Mouse (Mus musculus) 3T3-L1 (cell line): ENCODE results near the gene Rbm33.

Experiments
- DNase-seq: peaks from one replicate; pipeline ENCODE4 v3.0.0-alpha.2; 2015; ENCODE audit warnings: low read depth, low spot score

The Rbm33 gene

DNA sequence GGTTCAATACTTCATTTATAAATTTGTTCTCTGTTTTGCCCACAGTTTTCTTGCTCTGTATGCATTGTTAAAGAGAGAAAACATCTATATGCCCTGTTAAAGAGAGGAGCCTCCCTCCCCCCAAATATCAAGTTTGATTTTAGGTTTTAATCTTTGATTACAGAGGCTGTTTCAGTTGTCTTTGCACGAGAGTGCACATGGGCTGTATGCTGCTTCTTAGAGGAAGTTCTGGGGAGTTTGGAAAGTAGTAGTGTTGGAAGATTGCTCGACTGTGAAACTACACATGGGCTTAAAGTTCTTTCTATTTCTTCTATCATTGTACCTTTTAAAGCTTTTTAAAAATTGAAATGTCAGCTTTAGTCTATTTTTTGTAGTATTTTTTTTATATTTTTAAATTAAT, 6.9 kb downstream of the Rbm33 start:
- no peak for DNase-seq

DNA sequence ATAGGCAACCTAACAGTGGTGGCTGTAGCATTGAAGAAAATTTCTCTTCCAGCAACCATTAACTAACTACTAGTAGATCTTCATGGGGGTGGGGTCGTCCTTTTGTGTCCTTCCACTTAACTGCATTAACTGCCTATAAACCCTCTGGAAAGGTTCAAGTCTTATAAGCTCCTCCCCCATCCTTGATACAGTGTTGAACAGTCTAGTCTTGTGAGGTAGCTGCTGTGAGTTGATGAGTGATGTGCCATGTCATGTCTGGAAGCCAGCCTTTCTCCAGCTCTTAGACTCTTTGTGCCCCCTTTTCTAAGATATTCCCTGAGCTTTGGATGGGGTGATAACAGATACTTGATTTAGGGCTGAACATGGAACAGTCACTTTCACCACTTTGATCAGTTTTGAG, 7.5 kb downstream of the Rbm33 start:
- DNase-seq, result no peak

DNA sequence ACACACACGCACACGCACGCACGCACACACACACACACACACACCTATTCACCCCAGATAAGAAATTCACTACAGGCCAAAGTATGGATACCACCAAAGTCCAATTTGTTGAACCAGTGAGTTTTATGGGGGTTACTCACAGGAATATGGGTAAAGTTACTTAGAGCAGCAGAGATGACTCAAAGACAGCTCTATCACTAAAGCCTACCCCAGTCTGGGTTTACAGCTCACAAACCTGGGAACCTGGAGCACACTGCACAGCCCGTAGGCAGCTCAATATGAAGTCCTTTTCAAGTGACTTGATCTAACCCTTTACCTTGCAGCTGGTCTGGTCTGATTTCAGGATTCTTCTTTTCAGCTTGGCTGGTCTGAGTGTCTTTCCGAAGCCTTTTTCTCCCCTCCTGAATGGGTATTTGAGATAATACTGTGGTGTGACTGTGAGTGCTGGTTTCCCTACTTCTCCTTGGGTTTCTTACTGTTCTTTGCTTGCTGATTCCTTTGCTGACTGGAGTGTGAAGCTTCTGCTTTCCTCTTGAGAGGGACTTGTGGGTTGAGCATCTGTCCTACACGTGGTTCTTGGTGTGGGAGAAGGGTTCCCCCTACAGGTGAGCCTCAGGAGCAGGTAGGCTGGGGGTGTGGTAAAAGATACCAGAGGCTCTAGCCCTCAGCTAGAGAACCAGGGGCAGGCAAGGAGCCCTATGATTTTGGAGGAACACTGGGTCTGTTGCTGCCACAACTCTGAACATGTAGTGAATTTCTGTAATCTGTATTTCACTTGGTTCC, 12.3 kb downstream of the Rbm33 start:
- peak; percentile 57 for DNase-seq

DNA sequence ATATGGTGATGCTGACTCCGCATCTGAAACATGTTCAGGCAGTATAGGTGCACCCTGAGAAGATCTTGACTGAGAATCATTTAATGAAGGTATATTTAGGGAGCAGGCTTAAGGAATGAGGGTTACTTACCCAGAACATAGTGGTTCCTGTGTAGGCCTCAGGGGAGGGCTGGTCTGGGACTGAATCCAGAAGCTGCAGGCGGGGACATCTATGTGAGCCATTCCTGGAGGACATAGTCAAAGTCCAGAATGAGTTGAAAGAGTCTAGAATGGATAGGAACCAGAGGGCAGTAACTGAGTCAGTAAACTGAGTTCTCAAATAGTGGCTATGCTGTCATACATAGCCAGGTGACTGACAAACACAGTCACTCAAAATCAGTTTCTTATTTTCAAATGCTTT, 16.8 kb downstream of the Rbm33 start:
- peak; percentile 31 for DNase-seq

DNA sequence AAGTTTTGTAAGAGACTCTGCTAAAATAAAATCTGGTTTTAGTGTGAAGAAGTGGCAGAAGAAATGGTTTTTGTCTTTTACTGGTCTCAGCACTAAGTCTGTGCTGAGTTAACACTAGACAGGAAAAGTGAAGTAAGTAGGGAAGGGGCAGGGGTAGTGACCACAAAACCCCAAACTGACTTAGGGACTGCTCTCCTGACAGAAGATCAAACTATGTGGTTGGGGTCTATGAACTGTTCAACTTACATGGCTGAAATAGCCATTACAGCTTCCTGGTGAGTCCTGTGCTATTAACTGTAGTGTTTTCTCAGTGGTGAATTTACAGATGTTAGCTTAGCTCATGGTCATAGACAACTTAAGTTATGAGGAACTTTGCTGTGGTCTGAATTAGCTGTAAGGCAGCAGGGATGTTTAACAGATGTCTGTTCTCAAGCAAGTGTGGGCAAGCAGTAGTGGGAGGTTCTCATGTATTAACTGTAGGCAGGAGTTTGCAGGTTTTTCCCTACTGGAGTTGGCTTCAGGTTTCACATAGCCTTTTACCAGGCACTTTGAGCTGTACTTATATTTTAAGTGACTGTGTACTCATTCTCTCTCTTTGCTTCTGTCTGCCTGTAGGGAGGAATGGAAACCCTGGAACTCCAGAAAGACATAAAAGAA, 35.1 kb downstream of the Rbm33 start:
- DNase-seq, result no peak

DNA sequence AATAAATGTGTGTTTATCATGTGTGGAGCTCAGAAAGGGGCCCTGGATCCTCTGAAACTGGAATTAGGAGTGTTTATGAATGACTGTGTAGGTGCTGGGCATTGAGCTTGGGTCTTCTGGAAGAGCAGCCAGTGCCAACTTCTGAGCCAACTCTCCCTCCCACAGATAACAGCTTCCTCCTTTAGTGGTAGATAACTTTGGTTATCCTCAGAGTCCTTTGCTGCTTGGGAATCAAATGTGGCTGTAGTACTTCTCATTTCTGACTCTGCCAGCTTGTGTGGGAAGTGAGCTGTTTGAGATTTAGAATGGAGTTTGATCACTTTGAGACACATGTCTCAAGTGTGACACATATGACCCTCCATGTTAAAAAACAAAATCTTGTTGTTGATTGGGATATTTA, 38.7 kb downstream of the Rbm33 start:
- DNase-seq, result no peak

DNA sequence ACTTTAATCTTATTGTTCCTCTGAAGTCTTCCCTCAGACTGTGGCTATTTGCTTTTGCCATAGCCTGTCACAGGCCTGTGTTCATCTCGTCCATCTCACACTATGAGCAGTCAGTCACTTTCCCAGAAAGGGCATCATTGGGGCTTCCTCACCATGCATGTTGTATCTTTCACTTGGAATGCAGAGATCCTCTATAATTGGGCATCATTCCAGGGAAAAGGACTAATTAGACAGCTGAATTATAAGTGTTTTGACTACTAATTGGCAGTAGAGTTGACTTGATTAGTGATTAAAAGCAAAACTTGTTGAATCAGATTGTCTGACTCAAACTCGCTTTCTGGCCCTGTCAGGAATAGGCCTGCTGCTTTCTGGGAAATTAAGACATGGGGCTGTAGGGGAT, 43.8 kb downstream of the Rbm33 start:
- DNase-seq, result no peak

DNA sequence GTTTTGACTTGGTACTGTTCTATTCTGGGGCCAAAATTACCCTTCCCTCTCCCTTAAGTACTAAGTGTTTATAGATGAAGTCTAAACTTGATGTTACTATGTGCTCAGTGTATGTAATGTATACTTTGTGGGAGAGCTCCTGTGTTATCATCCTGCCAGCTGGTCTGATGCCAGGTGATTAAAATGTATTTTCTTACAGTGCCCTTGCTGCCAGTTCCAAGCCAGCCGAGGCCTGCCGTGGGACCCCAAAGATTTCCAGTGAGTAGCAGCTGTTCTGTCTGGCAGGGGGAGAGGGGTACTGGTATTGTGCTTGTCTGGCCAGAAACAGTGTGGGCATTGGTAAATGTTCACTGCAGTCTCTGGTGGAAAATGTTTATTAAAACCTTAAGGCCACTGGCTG, 51.1 kb downstream of the Rbm33 start:
- DNase-seq, result no peak

DNA sequence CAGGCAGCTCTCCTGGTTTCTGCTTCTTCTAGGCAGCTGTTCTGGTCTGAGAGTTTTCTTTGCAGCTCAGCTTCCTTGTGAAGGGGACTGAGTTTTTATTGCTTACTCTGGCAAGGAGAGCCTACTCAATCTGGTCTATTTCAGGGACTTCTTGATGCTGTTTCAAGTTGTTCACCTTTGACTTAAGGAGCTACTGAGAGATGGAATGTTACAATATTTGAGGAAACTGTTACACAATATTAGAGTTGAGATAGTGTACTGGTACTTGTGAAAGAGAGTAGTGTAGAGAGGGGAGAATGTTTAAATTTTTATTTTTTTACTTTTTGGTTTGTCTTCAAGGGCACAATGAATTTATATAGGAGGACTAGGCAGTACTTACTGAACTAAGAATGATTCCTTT, 53.9 kb downstream of the Rbm33 start:
- DNase-seq, result no peak

DNA sequence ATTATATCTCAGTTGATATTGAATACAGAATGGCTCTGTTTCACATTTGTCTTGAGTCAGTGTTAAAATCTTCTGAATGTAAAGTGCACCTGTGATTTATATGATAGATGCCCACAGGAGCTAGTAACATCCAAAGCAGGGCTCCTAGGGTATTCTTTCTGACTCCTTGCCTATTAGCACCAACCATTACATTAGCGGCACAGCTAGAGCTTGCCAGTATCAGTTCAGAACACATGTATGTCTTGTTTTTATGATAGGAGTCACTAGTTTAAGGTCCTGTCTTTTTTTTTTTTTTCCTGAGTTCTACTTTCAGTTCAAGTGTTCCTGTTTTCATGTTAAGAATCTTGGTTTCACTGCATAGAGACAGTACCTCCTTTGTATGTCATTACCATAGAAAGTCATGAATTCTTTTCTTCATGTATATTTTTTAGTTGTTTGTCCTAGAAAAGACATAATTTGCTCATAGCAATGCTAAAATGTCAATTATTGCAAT, 55.3 kb downstream of the Rbm33 start:
- no peak for DNase-seq

DNA sequence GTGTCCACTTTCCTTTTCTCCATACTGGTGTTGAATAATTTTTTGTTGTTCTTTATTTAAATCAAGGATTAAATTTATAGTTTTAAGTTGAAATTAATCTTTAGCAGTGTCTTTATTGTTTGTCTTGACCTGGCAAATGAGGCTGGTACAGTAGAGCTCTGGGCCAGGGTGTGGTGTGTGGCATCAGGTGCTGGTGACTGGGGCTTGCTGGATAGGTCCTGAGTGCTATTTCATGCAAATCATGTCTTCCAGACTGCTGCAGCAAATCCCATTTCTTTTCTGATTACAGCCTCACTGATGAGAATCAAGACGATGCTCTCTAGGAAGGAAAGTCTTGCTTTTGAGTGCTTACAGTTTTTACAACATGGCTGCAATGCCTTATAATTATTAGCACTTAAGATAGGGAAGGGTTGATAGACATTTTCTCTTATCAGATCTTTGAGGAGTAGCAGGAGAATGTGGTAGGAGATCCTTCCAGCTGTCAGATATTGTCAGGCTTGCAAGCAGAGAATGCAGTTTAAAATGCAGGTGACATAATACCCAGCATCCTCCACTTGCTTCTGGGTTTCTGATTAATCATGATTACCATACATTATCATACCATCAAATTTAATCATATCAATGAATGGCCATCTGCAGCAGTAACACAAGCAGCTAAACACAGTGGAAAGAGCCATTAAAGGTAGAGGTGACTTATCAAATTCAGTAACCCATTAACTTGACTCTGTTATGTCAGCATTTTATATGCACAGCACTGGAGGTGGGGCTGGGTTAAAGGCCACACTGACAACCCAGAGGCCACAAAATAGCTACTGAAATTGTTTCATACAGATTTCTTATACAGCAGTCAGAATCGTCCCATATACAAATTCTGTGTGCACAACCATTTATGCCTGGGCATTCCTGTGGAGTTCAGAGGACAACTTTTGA, 56.8 kb downstream of the Rbm33 start:
- no peak for DNase-seq

DNA sequence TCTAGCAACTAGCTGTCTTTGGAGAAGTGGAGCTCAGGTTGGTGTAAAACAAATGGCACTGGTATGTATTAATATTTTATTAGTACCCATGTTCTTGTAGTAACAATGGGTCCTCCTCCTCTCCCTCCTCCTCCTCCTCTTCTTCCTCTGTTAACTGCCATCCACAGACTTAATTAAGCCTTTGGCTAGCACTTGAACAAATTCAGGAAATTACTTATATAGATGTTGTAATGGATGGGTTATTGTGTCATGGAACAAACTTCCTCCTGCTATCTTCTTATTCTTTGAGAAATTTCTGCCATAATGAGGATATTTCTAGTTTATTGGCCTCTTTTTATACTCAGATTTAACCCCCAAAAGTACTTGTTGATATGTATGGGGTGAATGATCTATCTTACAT, 60.4 kb downstream of the Rbm33 start:
- DNase-seq, result no peak

DNA sequence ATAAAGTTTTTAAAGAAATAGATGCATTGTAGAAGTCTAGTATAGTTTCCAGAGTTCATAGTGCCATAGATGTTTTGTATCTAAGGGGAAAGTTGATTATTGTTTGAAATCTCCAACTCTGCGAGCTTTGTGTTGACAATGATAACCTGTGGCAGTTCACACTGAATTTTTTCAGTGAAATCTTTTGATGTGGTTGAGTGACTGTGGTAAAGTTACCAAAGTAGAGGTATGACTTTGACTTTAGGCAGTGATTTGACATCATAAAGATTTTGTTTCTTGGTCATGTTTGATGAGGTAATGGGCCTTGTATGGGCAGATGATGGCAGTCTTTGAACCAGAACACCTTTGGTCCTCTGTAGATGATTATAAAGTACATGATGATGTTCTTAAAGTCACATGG, 65.4 kb downstream of the Rbm33 start:
- no peak for DNase-seq

DNA sequence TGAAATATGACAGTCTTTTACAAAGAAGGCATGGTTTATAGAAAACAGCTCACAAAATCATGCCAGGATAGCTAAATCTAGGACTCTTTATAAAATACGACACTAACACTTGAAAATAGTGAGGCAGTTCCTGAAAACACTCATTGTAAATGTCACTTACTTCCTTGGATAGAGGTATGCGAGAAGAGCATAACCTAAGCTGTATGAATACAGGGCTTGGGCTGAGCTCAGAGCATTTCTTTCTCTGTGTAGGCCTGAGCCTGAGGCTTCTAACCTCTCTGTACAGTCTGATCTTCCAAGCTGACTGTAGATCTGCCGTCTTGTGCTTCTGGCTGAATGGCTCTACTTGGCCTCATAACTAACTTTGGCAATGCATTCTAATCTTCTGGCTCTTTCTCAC, 69.9 kb downstream of the Rbm33 start:
- no peak for DNase-seq

DNA sequence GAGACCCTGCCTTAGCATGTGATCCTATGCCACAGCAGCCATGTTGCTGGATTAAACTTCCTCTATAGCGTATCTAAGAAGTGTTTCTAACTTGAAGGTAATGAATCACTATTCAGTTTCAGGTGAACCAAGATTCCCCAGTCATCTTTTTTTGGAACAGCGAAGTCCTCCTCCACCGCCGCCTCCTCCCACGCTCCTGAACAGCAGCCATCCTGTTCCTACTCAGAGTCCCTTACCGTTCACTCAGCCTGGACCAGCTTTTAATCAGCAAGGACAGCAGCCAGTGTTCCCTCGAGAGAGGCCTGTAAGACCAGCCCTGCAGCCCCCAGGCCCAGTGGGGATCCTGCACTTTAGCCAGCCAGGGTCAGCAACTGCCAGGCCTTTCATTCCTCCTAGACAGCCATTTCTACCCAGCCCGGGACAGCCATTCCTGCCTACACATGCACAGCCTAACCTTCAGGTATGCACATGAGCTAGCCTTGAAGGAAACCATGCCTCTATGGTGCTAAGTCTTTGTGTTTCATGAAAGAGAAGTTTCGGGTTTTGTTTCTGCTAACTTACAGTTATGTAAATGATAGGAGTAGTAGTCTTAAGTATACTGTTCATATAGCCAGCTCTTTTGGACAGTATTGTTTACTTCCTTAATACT, 70.7 kb downstream of the Rbm33 start:
- DNase-seq, result no peak

DNA sequence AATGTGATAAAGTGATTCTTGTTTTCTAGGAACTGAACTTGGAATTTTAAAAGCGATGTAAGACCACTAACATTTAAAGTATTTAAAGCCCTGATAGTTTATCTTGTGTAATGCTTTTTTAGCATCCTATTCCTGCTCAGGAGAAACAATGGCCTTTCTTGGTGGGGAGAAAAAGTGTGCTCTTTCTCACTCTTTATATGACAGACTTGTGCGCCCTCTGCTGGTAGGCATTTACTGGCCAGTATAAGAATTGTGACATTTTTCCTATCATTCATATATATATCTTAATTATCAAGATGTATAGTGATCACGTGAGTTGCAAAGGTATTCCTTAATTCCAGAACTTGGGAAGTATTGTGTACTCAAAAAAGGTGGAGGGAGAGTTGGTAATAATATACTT, 71.3 kb downstream of the Rbm33 start:
- DNase-seq, result peak; percentile 85

DNA sequence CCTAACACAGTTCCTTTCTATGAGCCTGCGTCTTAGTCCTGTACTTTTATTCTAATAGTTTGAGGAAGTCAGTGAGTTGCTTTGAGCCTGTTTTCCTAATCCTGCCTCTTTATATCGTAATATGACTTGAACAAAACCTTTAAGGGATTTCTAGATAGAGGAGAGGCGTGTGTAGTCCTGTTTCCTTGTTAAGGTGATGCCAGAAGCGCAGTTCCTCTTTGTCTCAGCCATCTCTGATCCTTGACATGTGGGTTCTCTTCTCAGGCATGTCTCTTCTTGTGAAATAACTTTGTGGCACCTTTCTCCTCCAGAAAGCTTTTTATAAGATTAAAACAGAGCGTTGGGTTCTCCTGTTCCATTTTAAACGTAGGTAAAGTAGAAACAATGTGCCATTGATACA, 73.3 kb downstream of the Rbm33 start:
- no peak for DNase-seq

DNA sequence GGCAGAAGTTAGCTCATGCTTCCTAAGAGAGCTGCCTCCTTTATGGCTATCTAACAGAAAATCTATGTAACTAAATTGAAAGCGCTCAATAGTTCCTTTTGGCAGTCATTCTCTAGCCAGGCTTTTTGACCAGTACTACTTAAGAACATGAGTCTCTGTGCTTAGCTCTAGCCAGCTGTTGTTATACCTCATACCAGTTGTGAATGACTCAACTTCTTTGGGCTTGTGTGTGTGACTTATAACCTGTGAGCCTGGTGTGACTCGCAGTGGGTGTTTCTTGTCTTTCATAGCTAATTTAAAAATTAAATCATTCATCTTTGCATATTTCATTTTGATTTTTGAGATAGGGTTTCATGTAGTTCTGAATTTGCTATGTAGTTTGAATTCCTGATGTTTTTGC, 80.4 kb downstream of the Rbm33 start:
- peak; percentile 81 for DNase-seq

DNA sequence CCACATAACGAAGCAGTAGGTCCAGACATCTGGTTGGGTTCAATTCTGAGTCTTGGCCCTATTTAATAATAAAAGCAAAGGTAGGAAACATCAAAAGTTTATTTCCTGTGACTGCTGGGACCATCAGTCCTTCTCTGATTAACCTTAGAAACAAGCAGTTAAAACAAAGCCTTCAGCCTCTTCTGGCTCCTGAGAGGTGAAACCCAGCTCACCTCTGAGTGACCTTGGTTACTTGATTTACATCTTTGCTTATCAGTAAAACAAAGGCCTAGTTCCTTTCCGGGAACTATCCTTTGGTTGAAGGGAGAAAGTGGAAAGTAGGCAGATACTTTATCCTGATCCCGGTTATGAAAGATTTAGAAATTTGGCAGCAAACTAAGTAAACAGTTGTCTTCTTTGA, 81.8 kb downstream of the Rbm33 start:
- DNase-seq, result no peak

DNA sequence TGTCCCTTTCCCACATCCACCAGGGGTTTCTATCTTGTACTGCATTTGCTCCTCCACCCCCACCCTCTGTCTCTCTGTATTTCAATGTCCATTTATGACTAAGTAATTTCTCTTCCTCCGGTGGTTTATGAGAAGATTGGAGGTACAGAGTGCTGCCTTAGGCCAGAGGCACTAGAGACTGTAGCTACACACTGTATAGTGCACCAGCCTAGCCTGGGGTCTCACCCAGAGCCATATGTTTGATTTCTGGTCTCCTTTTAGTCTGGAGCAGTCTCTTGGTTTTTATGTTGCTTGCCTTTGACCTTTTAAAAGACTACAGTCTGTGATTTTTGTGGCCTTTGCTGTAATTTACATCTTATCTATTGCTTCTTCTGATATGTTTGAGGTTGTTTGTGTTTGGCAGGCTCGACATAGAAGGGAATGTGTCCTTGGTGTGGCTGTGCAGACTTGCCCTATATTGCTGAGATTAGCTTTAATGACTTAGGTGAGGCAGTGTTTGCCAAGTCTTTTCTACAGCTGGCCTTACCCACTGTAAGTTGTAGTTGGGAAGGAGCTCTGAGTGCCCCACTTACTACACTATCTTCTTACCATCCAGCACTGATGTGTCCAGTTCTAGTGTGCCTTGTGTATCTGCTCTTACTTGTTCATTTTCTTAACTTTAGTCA, 82.7 kb downstream of the Rbm33 start:
- no peak for DNase-seq

DNA sequence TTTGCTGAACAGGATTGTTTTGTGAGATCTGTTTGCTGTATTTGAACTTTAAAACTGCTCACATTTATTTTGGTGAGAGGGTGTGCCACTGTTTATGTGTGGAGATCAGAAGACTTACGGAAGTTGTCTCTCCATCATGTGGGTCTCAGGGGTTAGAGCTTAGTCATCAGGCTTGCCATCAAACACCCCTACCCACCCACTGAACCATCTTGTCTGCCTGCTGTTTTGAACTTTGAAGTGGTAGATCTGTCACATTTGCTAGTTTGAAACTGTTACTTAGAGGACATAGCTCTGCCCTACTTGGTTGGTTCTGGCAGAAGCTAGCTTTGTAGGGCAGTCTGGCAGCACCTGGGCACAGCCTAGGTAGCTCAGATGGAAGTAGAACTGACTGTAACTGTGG, 85.8 kb downstream of the Rbm33 start:
- DNase-seq, result no peak
